Mouse (Mus musculus) cerebellum, postnatal 4 days (tissue): ENCODE measurements at regions not wholly inside any gene's neighbourhood (a gene's known extent, or its start where the extent isn't known, plus 50 kb on each side); places are given as distances from the start of the nearest gene placed in this dataset.
"Not testable (repeated sequence)": the region's sequence is repeated elsewhere in the genome, so short reads cannot be mapped to it uniquely, and the experiment has no call there.

ENCODE experiments used
- DNase-seq, 2 experiments: peaks; one replicate each; pipeline ENCODE4 v3.0.0; 2022; ENCODE audit warnings: low spot score in 2 of 2, mixed read lengths in 1 of 2

- peak in 1 of 2 experiments; percentile 8 for DNase-seq
These were observed 536.2 kb downstream of the Trhde start for GRCm38 (mm10) chr10:114265927-114266326.

GRCm38 (mm10) chr10:114241606-114242005, 560.5 kb downstream of the Trhde start:
- no peak for DNase-seq

GRCm38 (mm10) chr10:114227635-114228034, 574.5 kb downstream of the Trhde start:
- no peak for DNase-seq

- DNase-seq = no peak
These were observed 600.5 kb downstream of the Trhde start for GRCm38 (mm10) chr10:114201583-114201982.

- no peak for DNase-seq
These were observed 601.2 kb downstream of the Trhde start for GRCm38 (mm10) chr10:114200939-114201338.

GRCm38 (mm10) chr10:114186287-114186686, 615.8 kb downstream of the Trhde start:
- no peak for DNase-seq

- DNase-seq = not testable (repeated sequence)
These were observed 658.8 kb downstream of the Trhde start for GRCm38 (mm10) chr10:114143345-114143744.

- no peak for DNase-seq
These were observed 664.2 kb downstream of the Trhde start for GRCm38 (mm10) chr10:114137924-114138323.

GRCm38 (mm10) chr10:114137095-114137494, 665.0 kb downstream of the Trhde start:
- no peak for DNase-seq
